Mouse (Mus musculus) embryonic facial prominence, embryonic 11.5 days (tissue): ENCODE measurements at regions not wholly inside any gene's neighbourhood (a gene's known extent, or its start where the extent isn't known, plus 50 kb on each side); places are given as distances from the start of the nearest gene placed in this dataset.

Experiments used
- ATAC-seq: fragments of 200-750 bp; cut with Nextera tagmentation; replicated peaks from 2 replicates; pipeline ENCODE4 v1.8.0; 2017; ENCODE audit warnings: low read depth; ENCODE audit not compliant: insufficient number of reproducible peaks, low FRiP score, low TSS enrichment
- DNase-seq: peaks from one replicate; pipeline ENCODE4 v3.0.0-alpha.2; 2015; ENCODE audit warnings: low spot score
- H3K27ac ChIP-seq: fragments of 300-500 bp; sonication (generic); replicated peaks from 2 replicates; pipeline ENCODE4 v1.5.1; 2014; ENCODE audit warnings: mild to moderate bottlenecking, low read depth, low read length, control low read depth
- H3K27me3 ChIP-seq: fragments of 300-500 bp; sonication (generic); 2 replicates; pipeline ENCODE4 v1.6.1; 2014; ENCODE audit warnings: mild to moderate bottlenecking, low read length, moderate library complexity, mixed read lengths; ENCODE audit not compliant: control insufficient read depth, insufficient read depth
- H3K36me3 ChIP-seq: fragments of 300-500 bp; sonication (generic); replicated peaks from 2 replicates; pipeline ENCODE4 v1.6.1; 2014; ENCODE audit warnings: low read depth, mild to moderate bottlenecking, low read length, moderate library complexity, mixed read lengths; ENCODE audit not compliant: control insufficient read depth, insufficient read depth
- H3K4me1 ChIP-seq: fragments of 300-500 bp; sonication (generic); 2 replicates; pipeline ENCODE4 v1.6.1; 2014; ENCODE audit warnings: low read length, mixed read lengths; ENCODE audit not compliant: control insufficient read depth, insufficient read depth
- H3K4me2 ChIP-seq: fragments of 300-500 bp; sonication (generic); 2 replicates; pipeline ENCODE4 v1.6.1; 2014; ENCODE audit warnings: low read depth, mild to moderate bottlenecking, control low read depth, low read length, moderate library complexity
- H3K4me3 ChIP-seq: fragments of 300-500 bp; sonication (generic); 2 replicates; pipeline ENCODE4 v1.5.1; 2014; ENCODE audit warnings: low read depth, low read length, control low read depth
- H3K9ac ChIP-seq: fragments of 300-500 bp; sonication (generic); replicated peaks from 2 replicates; pipeline ENCODE4 v1.6.1; 2014; ENCODE audit warnings: mild to moderate bottlenecking, control low read depth, low read length
- H3K9me3 ChIP-seq: fragments of 300-500 bp; sonication (generic); replicated peaks from 2 replicates; pipeline ENCODE4 v1.6.1; 2016; ENCODE audit warnings: mild to moderate bottlenecking, low read length, inconsistent platforms, mixed read lengths; ENCODE audit not compliant: control insufficient read depth
- WGBS: fragments of 180-500 bp; shearing (Covaris S2); extraction: QIAGEN DNeasy Blood & Tissue Kit; methylation state at CpG from one replicate; pipeline ENCODE4 v1.1.7; 2014; 5-methylcytosine and 5-hydroxymethylcytosine counted together

- no peak for ATAC-seq
- no peak overlapping the region for H3K27ac ChIP-seq
- no peaks in the 10 kb centered on the region for H3K36me3 ChIP-seq
- no peak overlapping the region for H3K9ac ChIP-seq
- WGBS = 80% methylated on average over 1 of the region's 1 CpGs
- H3K4me1 ChIP-seq = no peaks in the 10 kb centered on the region; the same call in 1 of the 2 replicates
- no peaks in the 10 kb centered on the region for H3K27me3 ChIP-seq
- H3K4me3 ChIP-seq = no peak overlapping the region
- H3K4me2 ChIP-seq = no peak overlapping the region
- DNase-seq = no peak
- no peaks in the 10 kb centered on the region for H3K9me3 ChIP-seq
These were observed 74.3 kb downstream of the Inhbb start for GRCm38 (mm10) chr1:119347749-119348148.

GRCm38 (mm10) chr1:119346634-119347155 lies 75.4 kb downstream of the Inhbb start:
- Histone ChIP-seq H3K4me1 (no peaks in the 10 kb centered on the region; the same call in 1 of the 2 replicates), H3K9me3 (no peaks in the 10 kb centered on the region), H3K4me3 (no peak overlapping the region), H3K9ac (no peak overlapping the region), H3K27me3 (no peaks in the 10 kb centered on the region), H3K4me2 (no peak overlapping the region), H3K27ac (no peak overlapping the region), H3K36me3 (no peaks in the 10 kb centered on the region)
- 76% methylated on average over 5 of the region's 5 CpGs for WGBS
- DNase-seq (no peak), ATAC-seq (no peak)

- ATAC-seq (no peak), DNase-seq (no peak)
- H3K9ac ChIP-seq = no peak overlapping the region
- 68% methylated on average over 7 of the region's 7 CpGs for WGBS
- H3K4me3 ChIP-seq = no peak overlapping the region
- no peaks in the 10 kb centered on the region; the same call in 1 of the 2 replicates for H3K4me1 ChIP-seq
- H3K36me3 ChIP-seq = no peaks in the 10 kb centered on the region
- no peak overlapping the region for H3K4me2 ChIP-seq
- no peaks in the 10 kb centered on the region for H3K27me3 ChIP-seq
- no peaks in the 10 kb centered on the region for H3K9me3 ChIP-seq
- no peak overlapping the region for H3K27ac ChIP-seq
These were observed 76.8 kb downstream of the Inhbb start for GRCm38 (mm10) chr1:119345115-119345791.

- H3K27ac ChIP-seq = no peak overlapping the region
- WGBS = 69% methylated on average over 4 of the region's 4 CpGs
- H3K9me3 ChIP-seq = no peaks in the 10 kb centered on the region
- H3K4me1 ChIP-seq = no peaks in the 10 kb centered on the region; the same call in 1 of the 2 replicates
- no peak overlapping the region for H3K9ac ChIP-seq
- H3K4me3 ChIP-seq = no peak overlapping the region
- DNase-seq (no peak), ATAC-seq (no peak)
- no peaks in the 10 kb centered on the region for H3K36me3 ChIP-seq
- H3K27me3 ChIP-seq = no peaks in the 10 kb centered on the region
- no peak overlapping the region for H3K4me2 ChIP-seq
These were observed 78.0 kb downstream of the Inhbb start for GRCm38 (mm10) chr1:119344046-119344445.

- Histone ChIP-seq H3K27ac (no peak overlapping the region), H3K9ac (no peak overlapping the region), H3K4me1 (no peaks in the 10 kb centered on the region), H3K9me3 (no peaks in the 10 kb centered on the region), H3K36me3 (no peaks in the 10 kb centered on the region), H3K27me3 (no peaks in the 10 kb centered on the region), H3K4me3 (no peak overlapping the region), H3K4me2 (no peak overlapping the region)
- DNase-seq (no peak), ATAC-seq (no peak)
- WGBS = 26% methylated on average over 13 of the region's 13 CpGs
These were observed 86.9 kb downstream of the Inhbb start for GRCm38 (mm10) chr1:119335171-119335570.

GRCm38 (mm10) chr1:119330751-119331326 lies 91.2 kb downstream of the Inhbb start:
- H3K9ac ChIP-seq = no peak overlapping the region
- no peaks in the 10 kb centered on the region for H3K36me3 ChIP-seq
- no peaks in the 10 kb centered on the region for H3K9me3 ChIP-seq
- 0 out of 2 replicates have a peak, but pooled peaks cover 3% of the 10 kb centered on the region for H3K27me3 ChIP-seq
- no peak overlapping the region for H3K27ac ChIP-seq
- 73% methylated on average over 4 of the region's 4 CpGs for WGBS
- DNase-seq (no peak), ATAC-seq (no peak)
- no peak overlapping the region for H3K4me3 ChIP-seq
- H3K4me2 ChIP-seq = no peak overlapping the region
- no peaks in the 10 kb centered on the region for H3K4me1 ChIP-seq

- H3K9me3 ChIP-seq = no peaks in the 10 kb centered on the region
- no peak; the same call in 1 of the 2 replicates for ATAC-seq
- H3K9ac ChIP-seq = no peak overlapping the region
- no peaks in the 10 kb centered on the region for H3K36me3 ChIP-seq
- no peak for DNase-seq
- no peak overlapping the region for H3K4me2 ChIP-seq
- no peaks in the 10 kb centered on the region for H3K4me1 ChIP-seq
- H3K27ac ChIP-seq = no peak overlapping the region
- H3K4me3 ChIP-seq = no peak overlapping the region
- 25% methylated on average over 7 of the region's 7 CpGs for WGBS
- 0 out of 2 replicates have a peak, but pooled peaks cover 3% of the 10 kb centered on the region for H3K27me3 ChIP-seq
These were observed 92.2 kb downstream of the Inhbb start for GRCm38 (mm10) chr1:119329693-119330434.
